8 mouse cellular contexts compared by ENCODE assay signal in genomic region chr7:46796779-46797178, GRCm38 (mm10). TPM values are rescaled to one million over a fixed set of nuclear protein-coding genes. Genes with fewer than 3 reads are reported as not detected.
DNase-seq lines count a peak whose midpoint lies in the region; ATAC-seq and TF ChIP-seq lines count a peak whose summit lies in the region.

No protein-coding gene starts in this region.

- H3K27me3 ChIP-seq in lung, embryonic 14.5 days (ENCODE audit: insufficient read depth, low read length) = no peaks in the 10 kb centered on the region
- no peaks in the 10 kb centered on the region for H3K27me3 ChIP-seq in embryonic facial prominence, embryonic 13.5 days
- H3K27me3 ChIP-seq in limb, embryonic 10.5 days (ENCODE audit: low read depth, poor library complexity, severe bottlenecking) = no peaks in the 10 kb centered on the region
- no peaks in the 10 kb centered on the region for H3K27me3 ChIP-seq in neural tube, embryonic 15.5 days (replicated peaks)

- no peak for DNase-seq in lung, embryonic 14.5 days
- DNase-seq in lung, postnatal 25 days (ENCODE audit: low spot score) = no peak
- no peak for DNase-seq in limb, embryonic 10.5 days (ENCODE audit: low spot score)
- DNase-seq in right cerebral cortex, postnatal 14 days = no peak
- DNase-seq in frontal cortex, postnatal 36 days (ENCODE audit: low spot score in 2 of 2) = no peak

- peak overlapping the region; percentile 90 for H3K9ac ChIP-seq in lung, embryonic 14.5 days
- H3K9ac ChIP-seq in embryonic facial prominence, embryonic 13.5 days = peak overlapping the region; percentile 96
- peak overlapping the region; percentile 86 for H3K9ac ChIP-seq in neural tube, embryonic 15.5 days (replicated peaks)

- WGBS in lung, embryonic 14.5 days = 47% methylated on average over 6 of the region's 6 CpGs
- 51% methylated on average over 6 of the region's 6 CpGs for WGBS in embryonic facial prominence, embryonic 13.5 days
- 62% methylated on average over 6 of the region's 6 CpGs for WGBS in limb, embryonic 10.5 days
- 59% methylated on average over 6 of the region's 6 CpGs for WGBS in neural tube, embryonic 15.5 days

- H3K4me2 ChIP-seq in lung, embryonic 14.5 days = peak overlapping the region; percentile 92
- peak overlapping the region; percentile 93 for H3K4me2 ChIP-seq in embryonic facial prominence, embryonic 13.5 days
- H3K4me2 ChIP-seq in neural tube, embryonic 15.5 days = peak overlapping the region; percentile 85

- no peaks in the 10 kb centered on the region for H3K9me3 ChIP-seq in lung, embryonic 14.5 days (ENCODE audit: low read depth, low read length)
- H3K9me3 ChIP-seq in embryonic facial prominence, embryonic 13.5 days = no peaks in the 10 kb centered on the region
- H3K9me3 ChIP-seq in limb, embryonic 10.5 days (replicated peaks) = no peaks in the 10 kb centered on the region
- no peaks in the 10 kb centered on the region for H3K9me3 ChIP-seq in neural tube, embryonic 15.5 days (replicated peaks)

- no peak for ATAC-seq in lung, embryonic 14.5 days (ENCODE audit: insufficient read depth)
- no peak for ATAC-seq in embryonic facial prominence, embryonic 13.5 days (ENCODE audit: insufficient number of reproducible peaks, insufficient read depth, low FRiP score, low TSS enrichment, low read depth)
- no peak for ATAC-seq in neural tube, embryonic 15.5 days (ENCODE audit: low FRiP score)
- no peak for ATAC-seq in monocyte, adult 5-6 weeks (replicated peaks; ENCODE audit: insufficient number of reproducible peaks, low FRiP score, low TSS enrichment, poor library complexity, severe bottlenecking)

- peaks cover 8% of the 10 kb centered on the region for H3K4me1 ChIP-seq in lung, embryonic 14.5 days (ENCODE audit: insufficient read depth)
- H3K4me1 ChIP-seq in embryonic facial prominence, embryonic 13.5 days = peaks cover 17% of the 10 kb centered on the region
- H3K4me1 ChIP-seq in limb, embryonic 10.5 days = peaks cover 18% of the 10 kb centered on the region
- peaks cover 45% of the 10 kb centered on the region for H3K4me1 ChIP-seq in neural tube, embryonic 15.5 days

- H3K27ac ChIP-seq in lung, embryonic 14.5 days (ENCODE audit: low read depth) = no peak overlapping the region
- no peak overlapping the region for H3K27ac ChIP-seq in embryonic facial prominence, embryonic 13.5 days
- no peak overlapping the region for H3K27ac ChIP-seq in limb, embryonic 10.5 days
- H3K27ac ChIP-seq in neural tube, embryonic 15.5 days (replicated peaks) = no peak overlapping the region

- peak overlapping the region; percentile 96 for H3K4me3 ChIP-seq in lung, embryonic 14.5 days (ENCODE audit: low read depth, low read length)
- H3K4me3 ChIP-seq in embryonic facial prominence, embryonic 13.5 days = peak overlapping the region; percentile 97
- peak overlapping the region; percentile 83 for H3K4me3 ChIP-seq in limb, embryonic 10.5 days
- peak overlapping the region; percentile 70 for H3K4me3 ChIP-seq in neural tube, embryonic 15.5 days (replicated peaks)

- H3K36me3 ChIP-seq in lung, embryonic 14.5 days (ENCODE audit: insufficient read depth) = peaks cover 18% of the 10 kb centered on the region
- peaks cover 22% of the 10 kb centered on the region for H3K36me3 ChIP-seq in embryonic facial prominence, embryonic 13.5 days
- H3K36me3 ChIP-seq in limb, embryonic 10.5 days = peaks cover 37% of the 10 kb centered on the region
- peaks cover 18% of the 10 kb centered on the region for H3K36me3 ChIP-seq in neural tube, embryonic 15.5 days

- TF ChIP-seq CTCF in lung, embryonic 14.5 days (IDR thresholded peaks at IDR 0.05; ENCODE audit: low read depth) = no peak

RNA-seq across cellular contexts. Expression of gene Gtf2h1, which starts 0.9 kb away (rescaled TPM):
- polyA plus RNA-seq in lung, embryonic 14.5 days (2014; fragmentation: Nextera tagmentation; extraction: Ambion mirVana) = 41.7 and 47.1 TPM in 2 replicates
- 50.8 and 53.6 TPM in 2 replicates for polyA plus RNA-seq in embryonic facial prominence, embryonic 13.5 days (2015; fragmentation: Nextera tagmentation; extraction: Ambion mirVana)
- 50.2 and 52.4 TPM in 2 replicates for polyA plus RNA-seq in limb, embryonic 10.5 days (2016; fragmentation: Nextera tagmentation; extraction: Ambion mirVana)
- polyA plus RNA-seq in neural tube, embryonic 15.5 days (2015; fragmentation: Nextera tagmentation; extraction: Ambion mirVana) = 37.0 and 40.9 TPM in 2 replicates
- 66.3 to 96.5 TPM (median 95.7 TPM) in 3 replicates for total RNA-seq in monocyte, adult 5-6 weeks (2017)

RNA-seq across cellular contexts. Expression of gene Hps5, which starts 0.9 kb away (rescaled TPM):
- polyA plus RNA-seq in lung, embryonic 14.5 days (2014; fragmentation: Nextera tagmentation; extraction: Ambion mirVana) = 19.2 and 24.5 TPM in 2 replicates
- polyA plus RNA-seq in embryonic facial prominence, embryonic 13.5 days (2015; fragmentation: Nextera tagmentation; extraction: Ambion mirVana) = 25.0 and 25.7 TPM in 2 replicates
- polyA plus RNA-seq in limb, embryonic 10.5 days (2016; fragmentation: Nextera tagmentation; extraction: Ambion mirVana) = 19.0 and 19.5 TPM in 2 replicates
- 14.9 and 15.8 TPM in 2 replicates for polyA plus RNA-seq in neural tube, embryonic 15.5 days (2015; fragmentation: Nextera tagmentation; extraction: Ambion mirVana)
- 70.1 to 71.8 TPM (median 71.7 TPM) in 3 replicates for total RNA-seq in monocyte, adult 5-6 weeks (2017)

RNA-seq across cellular contexts. Expression of gene Ldha, which starts 44.5 kb away (rescaled TPM):
- 1,903 and 1,950 TPM in 2 replicates for polyA plus RNA-seq in lung, embryonic 14.5 days (2014; fragmentation: Nextera tagmentation; extraction: Ambion mirVana)
- 1,326 and 1,347 TPM in 2 replicates for polyA plus RNA-seq in embryonic facial prominence, embryonic 13.5 days (2015; fragmentation: Nextera tagmentation; extraction: Ambion mirVana)
- polyA plus RNA-seq in limb, embryonic 10.5 days (2016; fragmentation: Nextera tagmentation; extraction: Ambion mirVana) = 2,714 and 3,443 TPM in 2 replicates
- polyA plus RNA-seq in neural tube, embryonic 15.5 days (2015; fragmentation: Nextera tagmentation; extraction: Ambion mirVana) = 638 and 911 TPM in 2 replicates
- 260 to 317 TPM (median 292 TPM) in 3 replicates for total RNA-seq in monocyte, adult 5-6 weeks (2017)

RNA-seq across cellular contexts. Expression of gene Saa2, which starts 45.2 kb away (rescaled TPM):
- not detected in 2 replicates for polyA plus RNA-seq in lung, embryonic 14.5 days (2014; fragmentation: Nextera tagmentation; extraction: Ambion mirVana)
- not detected in 2 replicates for polyA plus RNA-seq in embryonic facial prominence, embryonic 13.5 days (2015; fragmentation: Nextera tagmentation; extraction: Ambion mirVana)
- 1.7 TPM in 2 replicates for polyA plus RNA-seq in limb, embryonic 10.5 days (2016; fragmentation: Nextera tagmentation; extraction: Ambion mirVana)
- 0.24 TPM in 1 of 2 replicates, not detected in the other for polyA plus RNA-seq in neural tube, embryonic 15.5 days (2015; fragmentation: Nextera tagmentation; extraction: Ambion mirVana)
- not detected in 3 replicates for total RNA-seq in monocyte, adult 5-6 weeks (2017)

RNA-seq across cellular contexts. Expression of gene Saa1, which starts 54.0 kb away (rescaled TPM):
- polyA plus RNA-seq in lung, embryonic 14.5 days (2014; fragmentation: Nextera tagmentation; extraction: Ambion mirVana) = not detected in 2 replicates
- 0.78 TPM in 1 of 2 replicates, not detected in the other for polyA plus RNA-seq in embryonic facial prominence, embryonic 13.5 days (2015; fragmentation: Nextera tagmentation; extraction: Ambion mirVana)
- 1.4 and 3.3 TPM in 2 replicates for polyA plus RNA-seq in limb, embryonic 10.5 days (2016; fragmentation: Nextera tagmentation; extraction: Ambion mirVana)
- 0.45 and 0.65 TPM in 2 replicates for polyA plus RNA-seq in neural tube, embryonic 15.5 days (2015; fragmentation: Nextera tagmentation; extraction: Ambion mirVana)
- total RNA-seq in monocyte, adult 5-6 weeks (2017) = not detected in 3 replicates
